Mouse (Mus musculus) neural tube, embryonic 13.5 days (tissue): ENCODE data around the gene Cux2. TPM values are rescaled to one million over a fixed set of nuclear protein-coding genes. Genes with fewer than 3 reads are reported as not detected.

Experiments
- ATAC-seq: fragments of 200-750 bp; cut with Nextera tagmentation; 2 replicates; pipeline ENCODE4 v1.8.0; 2017; ENCODE audit warnings: low read depth, mild to moderate bottlenecking, moderate TSS enrichment, moderate library complexity
- H3K27ac ChIP-seq: fragments of 300-500 bp; sonication (generic); replicated peaks from 2 replicates; pipeline ENCODE4 v1.5.1; 2015; ENCODE audit warnings: moderate library complexity, mild to moderate bottlenecking, inconsistent platforms
- H3K27me3 ChIP-seq: fragments of 300-500 bp; sonication (generic); 2 replicates; pipeline ENCODE4 v1.6.1; 2015; ENCODE audit warnings: mild to moderate bottlenecking, inconsistent platforms
- H3K36me3 ChIP-seq: fragments of 300-500 bp; sonication (generic); 2 replicates; pipeline ENCODE4 v1.6.1; 2015; ENCODE audit warnings: mild to moderate bottlenecking, inconsistent platforms
- H3K4me1 ChIP-seq: fragments of 300-500 bp; sonication (generic); replicated peaks from 2 replicates; pipeline ENCODE4 v1.6.1; 2015; ENCODE audit warnings: inconsistent platforms
- H3K4me2 ChIP-seq: fragments of 300-500 bp; sonication (generic); 2 replicates; pipeline ENCODE4 v1.6.1; 2015; ENCODE audit warnings: inconsistent platforms, mild to moderate bottlenecking, moderate library complexity
- H3K4me3 ChIP-seq: fragments of 300-500 bp; sonication (generic); 2 replicates; pipeline ENCODE4 v1.5.1; 2015; ENCODE audit warnings: mild to moderate bottlenecking, inconsistent platforms
- H3K9ac ChIP-seq: fragments of 300-500 bp; sonication (generic); 2 replicates; pipeline ENCODE4 v1.6.1; 2015; ENCODE audit warnings: moderate library complexity, mild to moderate bottlenecking, inconsistent platforms
- H3K9me3 ChIP-seq: fragments of 300-500 bp; sonication (generic); 2 replicates; pipeline ENCODE4 v1.6.1; 2016; ENCODE audit warnings: inconsistent platforms
- WGBS: fragments of 180-500 bp; shearing (Covaris S2); methylation state at CpG from one replicate; pipeline ENCODE4 v1.1.7; 2015; 5-methylcytosine and 5-hydroxymethylcytosine counted together
- polyA plus RNA-seq: library from polyadenylated mRNA; unstranded; fragments of >200 nt; fragmentation: Nextera tagmentation; extraction: Ambion mirVana; gene quantifications from 2 replicates; pipeline ENCODE4 v1.2.1, GENCODE M21; 2015

Gene Cux2
- polyA plus RNA-seq, result 28.5 and 29.8 TPM in 2 replicates

- Histone ChIP-seq H3K27ac (peak within 1 kb of the TSS; percentile 98), H3K36me3 (no peaks in the 10 kb centered on the region), H3K9ac (peak within 1 kb of the TSS; percentile 89), H3K9me3 (no peaks in the 10 kb centered on the region), H3K4me1 (peaks cover 88% of the 10 kb centered on the region), H3K4me2 (peak within 1 kb of the TSS; percentile 71), H3K4me3 (peak within 1 kb of the TSS; percentile 75), H3K27me3 (0 out of 2 replicates have a peak, but pooled peaks cover 6% of the 10 kb centered on the region)
- peak; percentile 71 for ATAC-seq
- under 1% methylated on average over 87 of the region's 90 CpGs for WGBS
Measured at GRCm38 (mm10) chr5:122050017-122050831, at the start of gene Cux2. Gene Cux2, minus strand, starts transcription at chr5:122050102.

GRCm38 (mm10) chr5:122094439-122094838 is 44.5 kb upstream of the Cux2 start:
- Histone ChIP-seq H3K9ac (no peak overlapping the region), H3K27ac (no peak overlapping the region), H3K27me3 (no peaks in the 10 kb centered on the region), H3K4me1 (no peaks in the 10 kb centered on the region), H3K9me3 (no peaks in the 10 kb centered on the region), H3K4me3 (no peak overlapping the region), H3K4me2 (no peak overlapping the region), H3K36me3 (no peaks in the 10 kb centered on the region)
- ATAC-seq, result no peak
- 93% methylated on average over 10 of the region's 10 CpGs for WGBS

GRCm38 (mm10) chr5:122093734-122094133 is 43.8 kb upstream of the Cux2 start:
- Histone ChIP-seq H3K27ac (no peak overlapping the region), H3K4me1 (no peaks in the 10 kb centered on the region), H3K27me3 (no peaks in the 10 kb centered on the region), H3K36me3 (no peaks in the 10 kb centered on the region), H3K4me2 (no peak overlapping the region), H3K9ac (no peak overlapping the region), H3K4me3 (no peak overlapping the region), H3K9me3 (no peaks in the 10 kb centered on the region)
- no peak for ATAC-seq
- 84% methylated on average over 14 of the region's 14 CpGs for WGBS

GRCm38 (mm10) chr5:122092794-122093193 is 42.9 kb upstream of the Cux2 start:
- Histone ChIP-seq H3K36me3 (no peaks in the 10 kb centered on the region), H3K4me1 (no peaks in the 10 kb centered on the region), H3K4me2 (no peak overlapping the region), H3K9me3 (no peaks in the 10 kb centered on the region), H3K27me3 (peaks cover 5% of the 10 kb centered on the region; the same call in 1 of the 2 replicates), H3K4me3 (no peak overlapping the region), H3K9ac (no peak overlapping the region), H3K27ac (no peak overlapping the region)
- ATAC-seq, result no peak
- 43% methylated on average over 11 of the region's 11 CpGs for WGBS

GRCm38 (mm10) chr5:122091070-122091469 is 41.2 kb upstream of the Cux2 start:
- Histone ChIP-seq H3K36me3 (no peaks in the 10 kb centered on the region), H3K4me3 (no peak overlapping the region), H3K27ac (no peak overlapping the region), H3K4me2 (no peak overlapping the region), H3K9ac (no peak overlapping the region), H3K4me1 (no peaks in the 10 kb centered on the region), H3K27me3 (peaks cover 5% of the 10 kb centered on the region; the same call in 1 of the 2 replicates), H3K9me3 (no peaks in the 10 kb centered on the region)
- ATAC-seq, result no peak
- WGBS, result 16% methylated on average over 15 of the region's 15 CpGs

- Histone ChIP-seq H3K9ac (no peak overlapping the region), H3K4me2 (no peak overlapping the region), H3K9me3 (no peaks in the 10 kb centered on the region), H3K27ac (no peak overlapping the region), H3K27me3 (peaks cover 9% of the 10 kb centered on the region; the same call in 1 of the 2 replicates), H3K4me1 (no peaks in the 10 kb centered on the region), H3K36me3 (no peaks in the 10 kb centered on the region), H3K4me3 (no peak overlapping the region)
- WGBS, result 82% methylated on average over 8 of the region's 8 CpGs
- no peak for ATAC-seq
Measured at GRCm38 (mm10) chr5:122089664-122090063, 39.8 kb upstream of the Cux2 start.

GRCm38 (mm10) chr5:122088917-122089316 is 39.0 kb upstream of the Cux2 start:
- H3K4me3 ChIP-seq, result no peak overlapping the region
- 2% methylated on average over 5 of the region's 5 CpGs for WGBS
- ATAC-seq, result peak; percentile 87

GRCm38 (mm10) chr5:122086121-122086520 is 36.2 kb upstream of the Cux2 start:
- peaks cover 9% of the 10 kb centered on the region; the same call in 1 of the 2 replicates for H3K27me3 ChIP-seq
- H3K4me2 ChIP-seq, result no peak overlapping the region
- no peaks in the 10 kb centered on the region for H3K36me3 ChIP-seq
- no peaks in the 10 kb centered on the region for H3K4me1 ChIP-seq
- 76% methylated on average over 3 of the region's 3 CpGs for WGBS
- no peak overlapping the region for H3K9ac ChIP-seq
- H3K9me3 ChIP-seq, result no peaks in the 10 kb centered on the region
- ATAC-seq, result no peak
- no peak overlapping the region for H3K4me3 ChIP-seq
- no peak overlapping the region for H3K27ac ChIP-seq

More at GRCm38 (mm10) chr5:122088917-122089316, 39.0 kb upstream of the Cux2 start:
- Histone ChIP-seq H3K4me1 (no peaks in the 10 kb centered on the region), H3K27ac (no peak overlapping the region), H3K27me3 (peaks cover 9% of the 10 kb centered on the region; the same call in 1 of the 2 replicates), H3K4me2 (no peak overlapping the region), H3K9ac (no peak overlapping the region), H3K36me3 (no peaks in the 10 kb centered on the region), H3K9me3 (no peaks in the 10 kb centered on the region)

- H3K4me1 ChIP-seq, result peaks cover 6% of the 10 kb centered on the region; the same call in 1 of the 2 replicates
Measured at GRCm38 (mm10) chr5:122085291-122085690, 35.4 kb upstream of the Cux2 start.

GRCm38 (mm10) chr5:122084470-122084869 is 34.6 kb upstream of the Cux2 start:
- Histone ChIP-seq H3K4me2 (no peak overlapping the region), H3K9me3 (no peaks in the 10 kb centered on the region), H3K27ac (no peak overlapping the region), H3K9ac (no peak overlapping the region), H3K4me3 (no peak overlapping the region), H3K36me3 (no peaks in the 10 kb centered on the region), H3K4me1 (peaks cover 6% of the 10 kb centered on the region; the same call in 1 of the 2 replicates), H3K27me3 (peaks cover 9% of the 10 kb centered on the region; the same call in 1 of the 2 replicates)
- WGBS, result 74% methylated on average over 3 of the region's 3 CpGs
- no peak for ATAC-seq

More at GRCm38 (mm10) chr5:122085291-122085690, 35.4 kb upstream of the Cux2 start:
- Histone ChIP-seq H3K27ac (no peak overlapping the region), H3K9me3 (no peaks in the 10 kb centered on the region), H3K4me2 (no peak overlapping the region), H3K27me3 (peaks cover 9% of the 10 kb centered on the region; the same call in 1 of the 2 replicates), H3K36me3 (no peaks in the 10 kb centered on the region), H3K4me3 (no peak overlapping the region), H3K9ac (no peak overlapping the region)
- 79% methylated on average over 7 of the region's 7 CpGs for WGBS
- no peak for ATAC-seq

- Histone ChIP-seq H3K4me2 (no peak overlapping the region), H3K36me3 (no peaks in the 10 kb centered on the region), H3K4me1 (peaks cover 6% of the 10 kb centered on the region; the same call in 1 of the 2 replicates), H3K27me3 (peaks cover 8% of the 10 kb centered on the region; the same call in 1 of the 2 replicates), H3K9ac (no peak overlapping the region), H3K9me3 (no peaks in the 10 kb centered on the region), H3K27ac (no peak overlapping the region), H3K4me3 (no peak overlapping the region)
- ATAC-seq, result no peak
- WGBS, result 88% methylated on average over 2 of the region's 2 CpGs
Measured at GRCm38 (mm10) chr5:122083282-122083681, 33.4 kb upstream of the Cux2 start.

- H3K36me3 ChIP-seq, result no peaks in the 10 kb centered on the region
- peaks cover 6% of the 10 kb centered on the region; the same call in 1 of the 2 replicates for H3K4me1 ChIP-seq
- no peak overlapping the region for H3K27ac ChIP-seq
- H3K9ac ChIP-seq, result no peak overlapping the region
- H3K4me2 ChIP-seq, result no peak overlapping the region
- no peak for ATAC-seq
- 88% methylated on average over 13 of the region's 13 CpGs for WGBS
- no peaks in the 10 kb centered on the region for H3K9me3 ChIP-seq
- H3K4me3 ChIP-seq, result no peak overlapping the region
- peaks cover 4% of the 10 kb centered on the region; the same call in 1 of the 2 replicates for H3K27me3 ChIP-seq
Measured at GRCm38 (mm10) chr5:122081471-122081870, 31.6 kb upstream of the Cux2 start.
